Mouse (Mus musculus) B cell, adult 2 months (primary cell): Measurements from ENCODE around the gene Adig.

ENCODE experiments used
- DNase-seq, 2 experiments: peaks; one replicate each; pipeline ENCODE4 v3.0.0; 2022

Adig gene

DNA sequence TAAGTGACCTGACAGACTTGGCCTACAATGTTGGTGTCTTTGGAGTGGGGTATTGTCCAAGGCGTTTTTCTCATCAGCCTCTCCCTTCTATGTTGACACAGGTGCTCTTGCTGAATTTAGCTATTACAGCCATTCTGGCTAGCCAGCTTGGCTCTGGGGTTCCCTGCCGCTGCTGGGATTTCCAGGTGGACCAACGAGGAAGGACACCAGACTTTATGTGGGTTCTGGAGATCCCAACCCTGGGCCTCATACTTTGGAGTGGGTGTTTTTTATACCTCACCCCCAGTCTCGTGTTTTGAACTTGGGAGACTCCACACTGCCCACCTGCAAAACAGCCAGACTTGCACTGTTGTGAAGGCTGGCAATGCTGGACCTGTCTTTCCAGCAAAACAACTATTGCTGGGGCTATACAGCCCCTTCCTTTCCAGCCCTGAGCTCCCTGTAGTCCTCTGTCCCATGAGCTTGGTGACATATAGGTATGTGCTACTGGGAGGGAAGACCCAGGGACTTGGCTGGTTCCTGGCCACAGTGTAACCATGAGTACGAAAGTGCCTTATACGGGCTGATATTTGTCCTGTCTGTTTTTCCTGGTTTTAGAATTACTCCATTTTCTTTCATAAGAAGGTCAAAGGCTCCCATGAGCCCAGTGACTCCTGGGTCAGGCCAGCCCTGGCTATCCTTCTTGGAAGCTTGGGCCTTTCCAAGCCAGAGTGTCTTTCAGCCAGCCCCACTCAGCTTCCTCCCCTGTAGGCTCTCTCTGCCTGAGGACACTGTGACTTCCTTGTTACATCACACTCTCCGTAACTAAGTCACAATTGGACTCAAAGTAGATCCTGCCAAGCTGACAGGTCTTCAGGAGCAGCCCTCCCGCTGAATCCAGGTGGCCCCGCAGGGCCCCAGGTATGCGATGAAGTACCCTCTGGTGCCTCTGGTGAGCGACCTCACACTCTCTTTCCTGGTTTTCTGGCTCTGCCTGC lies at the start of gene Adig:
TSS of gene Adig (plus strand) at position 777 of the 977 bp plus-strand sequence.
- DNase-seq = no peak

DNA sequence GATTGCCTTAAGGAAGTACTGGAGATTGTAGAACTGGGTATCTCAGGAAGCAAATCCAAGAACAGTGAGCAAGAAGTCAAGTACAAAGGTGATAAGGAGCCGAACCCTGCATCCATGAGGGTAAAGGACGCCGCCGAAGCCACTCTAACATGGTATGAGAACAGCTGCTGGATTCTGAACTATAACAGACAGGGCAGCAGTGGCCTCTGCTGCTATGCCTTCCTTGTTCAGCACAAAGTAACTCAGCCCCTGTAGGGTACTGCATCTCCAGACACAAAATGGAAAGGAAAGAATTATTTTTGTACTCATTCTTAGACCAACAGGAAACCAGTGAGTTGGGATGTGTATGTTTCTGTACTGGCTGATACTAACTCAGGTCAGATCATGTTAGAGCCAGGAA lies 46.0 kb upstream of the Adig start:
- DNase-seq = no peak

DNA sequence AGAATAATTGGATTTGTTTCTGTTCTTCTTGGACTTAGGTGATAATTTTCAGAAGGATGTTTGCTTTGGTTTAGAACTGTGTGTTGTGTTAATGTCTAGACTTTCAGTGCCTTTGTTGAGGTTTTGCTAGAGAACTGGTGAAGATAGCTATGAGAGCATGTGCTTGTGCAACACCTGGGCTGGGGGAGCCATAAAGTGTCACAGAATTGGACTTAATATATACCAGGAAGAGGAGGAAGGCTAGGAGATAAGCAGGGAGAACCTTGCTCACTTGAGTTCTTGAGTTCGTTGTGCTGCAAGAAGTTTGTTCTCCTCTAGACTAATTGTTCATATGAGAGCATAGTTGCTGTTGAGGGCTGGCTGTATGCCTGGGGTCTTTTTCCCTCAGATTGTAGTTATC lies 44.8 kb upstream of the Adig start:
- no peak for DNase-seq

DNA sequence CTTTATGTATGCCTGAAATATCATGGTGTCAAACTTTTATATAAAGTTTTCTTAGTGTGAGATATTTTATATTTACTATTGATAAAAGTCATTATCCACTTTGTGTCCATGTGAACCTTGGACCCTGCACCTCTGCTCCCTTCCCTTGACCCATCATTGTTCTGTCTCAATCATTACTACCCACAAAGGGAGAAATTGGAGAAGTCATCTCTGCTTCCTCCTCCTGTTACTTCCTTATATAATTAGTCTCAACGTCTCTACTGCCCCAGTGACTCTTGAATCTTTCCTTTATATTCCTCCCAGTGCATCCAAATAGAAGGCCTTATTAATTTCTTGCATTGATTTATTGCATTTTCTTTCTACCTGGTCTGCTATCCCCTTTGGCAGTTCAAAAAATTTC lies 40.0 kb upstream of the Adig start:
- DNase-seq = no peak

DNA sequence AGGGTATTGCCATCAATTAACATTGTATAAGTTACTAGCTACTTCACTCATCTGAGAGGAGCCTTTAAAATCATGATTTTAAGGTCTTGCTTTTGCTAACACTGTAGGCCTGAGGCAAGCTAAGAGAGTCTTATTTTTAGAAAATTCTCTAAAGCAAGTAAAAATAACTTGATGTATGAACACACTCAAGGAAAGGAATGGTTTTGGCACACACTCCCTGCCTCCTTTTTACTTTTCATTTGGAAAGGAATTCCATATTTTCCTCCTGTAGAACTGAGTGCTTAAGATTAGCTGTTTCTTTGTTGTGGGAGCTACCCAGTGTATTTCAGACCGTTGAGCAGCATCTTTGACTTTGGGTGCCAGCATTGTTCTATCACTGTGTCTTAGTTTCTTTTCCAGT lies 28.3 kb upstream of the Adig start:
- no peak for DNase-seq

DNA sequence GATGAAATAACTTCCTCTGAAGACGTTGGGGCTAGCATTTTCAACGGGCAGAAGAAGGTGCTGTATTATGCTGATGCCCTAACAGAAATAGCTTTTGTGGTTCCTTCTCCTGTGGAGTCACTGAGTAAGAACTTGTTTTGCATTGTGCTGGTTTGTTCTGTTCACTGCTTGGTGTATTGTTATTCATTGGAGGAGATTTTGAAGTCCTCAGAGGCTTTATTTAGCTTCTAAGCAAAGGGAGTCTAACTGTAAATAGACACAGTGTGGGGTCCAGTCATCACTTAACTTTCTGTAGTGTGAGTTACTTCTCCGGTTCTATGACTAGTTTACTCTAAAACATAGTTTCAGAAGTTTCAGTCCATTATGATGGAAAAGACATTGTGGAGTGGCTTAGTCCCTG lies 24.8 kb upstream of the Adig start:
- DNase-seq = no peak

DNA sequence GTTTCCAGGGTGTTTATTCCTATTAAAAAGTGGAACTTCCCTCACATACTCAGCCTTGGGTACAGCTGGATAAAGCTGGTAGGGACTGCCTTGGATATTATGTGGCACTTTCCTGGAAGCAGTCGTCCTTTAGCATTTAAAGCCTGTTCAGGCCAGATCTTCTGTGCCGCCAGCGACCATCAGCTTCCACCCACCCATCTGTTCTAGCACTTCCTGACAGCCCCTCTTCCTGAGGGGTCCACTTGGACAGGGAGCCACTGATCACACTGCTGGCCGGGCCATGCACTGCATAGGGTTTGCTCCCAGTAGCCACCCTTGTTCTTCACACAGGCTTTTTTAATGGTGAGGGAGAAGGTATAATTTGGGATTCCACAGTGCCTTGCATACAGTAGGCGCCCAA lies 4.0 kb upstream of the Adig start:
- no peak for DNase-seq

DNA sequence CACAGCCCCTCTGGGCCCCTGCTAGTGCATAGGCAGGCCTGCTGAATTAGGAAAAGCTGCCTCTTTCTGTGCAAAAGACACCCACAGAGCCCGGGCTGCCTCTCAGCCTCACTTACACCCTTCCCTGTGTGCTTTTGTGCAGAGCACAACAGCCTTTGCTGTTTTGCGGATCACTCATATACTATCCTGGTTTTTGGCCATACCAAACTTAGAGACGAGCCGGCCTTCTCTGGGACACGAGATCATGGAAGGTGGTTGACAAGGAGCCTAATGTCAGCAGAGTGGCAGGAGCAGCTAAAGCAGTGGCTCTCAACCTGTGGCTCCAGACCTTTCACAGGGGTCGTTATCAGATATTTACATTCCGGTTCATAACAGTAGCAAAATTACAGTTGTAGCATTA lies 814 bp downstream of the Adig start:
- no peak for DNase-seq

DNA sequence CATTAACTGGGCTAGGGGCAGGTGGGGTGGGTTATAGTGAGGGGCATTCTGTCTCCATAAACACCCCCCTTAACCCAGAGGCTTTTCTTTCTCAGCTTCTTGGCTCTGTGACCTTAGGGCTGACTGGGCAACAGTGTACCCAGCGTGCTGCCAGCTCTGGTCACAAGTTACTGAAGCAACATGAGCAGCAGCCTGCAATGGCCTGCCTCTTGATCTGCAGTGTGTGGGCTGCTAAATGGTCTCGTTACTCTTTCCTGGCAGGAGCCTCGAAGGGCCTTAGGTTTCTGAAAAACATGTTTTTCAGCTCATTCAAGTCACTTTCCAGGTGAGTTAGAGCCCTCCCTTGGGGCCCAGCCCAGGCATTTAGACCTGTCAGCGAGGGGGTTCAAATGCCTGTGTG lies 1.3 kb downstream of the Adig start:
- DNase-seq = no peak

DNA sequence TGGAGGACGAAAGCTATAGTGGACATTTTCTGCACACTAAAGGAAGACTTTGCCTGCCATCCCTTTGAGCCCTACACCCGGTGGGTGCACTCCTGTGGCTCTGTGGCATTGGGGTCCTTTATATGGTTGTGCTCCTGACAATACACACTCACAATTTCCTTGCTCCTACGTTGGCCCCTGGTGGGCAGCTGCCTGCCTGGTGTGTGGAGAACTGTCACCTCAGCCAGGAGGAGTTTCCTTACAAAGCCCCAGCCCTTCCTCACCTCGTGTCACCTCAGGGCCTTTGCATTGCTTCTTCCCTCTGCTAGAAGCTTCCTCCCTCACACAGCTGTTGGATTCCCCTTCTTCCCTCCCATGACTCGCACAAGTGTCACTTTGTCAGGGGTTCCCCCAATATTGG lies 4.1 kb downstream of the Adig start:
- no peak for DNase-seq

DNA sequence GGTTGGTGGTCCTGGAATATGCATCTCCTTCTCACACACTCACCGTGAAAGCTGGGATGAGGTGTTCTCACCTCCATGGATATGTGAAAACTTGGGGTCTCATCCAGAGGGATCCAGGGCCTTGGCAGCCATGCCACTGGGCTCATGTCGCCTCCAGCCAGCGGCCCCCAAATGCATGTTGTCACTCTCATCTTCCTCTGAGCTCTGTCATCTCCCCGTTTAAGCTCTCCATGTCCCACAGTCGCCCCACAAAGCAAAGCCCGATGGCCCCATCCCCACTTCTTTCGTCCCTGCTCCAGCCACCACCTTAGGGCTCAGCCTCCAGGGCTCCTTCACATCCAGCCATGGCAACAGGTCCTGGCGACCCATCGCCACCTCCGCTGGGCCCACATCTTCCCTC lies 4.6 kb downstream of the Adig start:
- DNase-seq = no peak

DNA sequence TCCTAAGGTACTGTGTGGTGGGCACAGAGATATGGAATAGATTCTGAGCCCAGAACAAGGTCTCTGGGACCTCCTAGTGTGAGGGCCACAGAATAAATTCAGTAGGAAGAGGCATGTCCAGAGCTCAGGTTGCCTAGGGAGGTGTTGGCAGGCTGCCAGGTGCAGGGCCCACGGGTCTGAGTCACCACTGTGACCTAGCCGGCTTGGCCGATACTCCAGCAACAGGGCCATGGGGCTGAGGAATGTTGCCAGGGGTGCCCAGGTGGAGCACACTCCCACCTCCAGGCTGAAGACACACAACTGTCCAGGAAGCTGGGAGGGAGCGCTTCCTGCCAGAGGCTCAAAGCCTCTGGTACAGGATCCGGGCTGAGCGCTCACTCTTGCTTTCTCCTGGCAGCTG lies 8.3 kb downstream of the Adig start:
- DNase-seq = peak; percentile 59

DNA sequence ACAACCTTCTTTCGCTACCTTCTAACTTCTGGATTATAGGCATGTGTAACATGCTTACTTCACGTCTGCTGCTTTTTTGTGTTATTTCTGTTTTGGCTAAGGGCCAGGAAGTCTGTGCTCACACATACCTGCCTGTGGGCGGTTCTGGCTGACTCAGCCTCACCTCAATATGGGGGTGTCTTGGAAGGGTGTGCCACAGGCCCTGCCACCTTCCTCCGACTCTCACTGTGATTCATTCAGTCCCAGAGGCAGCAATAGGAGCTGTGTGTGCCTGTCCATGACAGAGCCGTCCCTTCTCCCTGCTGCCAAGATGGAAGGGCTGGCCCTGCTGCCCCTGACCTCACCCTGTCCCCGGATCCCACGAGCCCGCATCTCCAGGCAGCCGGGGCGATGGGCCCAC lies 10.1 kb downstream of the Adig start, which contains the start of gene Arhgap40:
TSS of gene Arhgap40 (plus strand) at position 269 of the 400 bp plus-strand sequence.
- no peak for DNase-seq

DNA sequence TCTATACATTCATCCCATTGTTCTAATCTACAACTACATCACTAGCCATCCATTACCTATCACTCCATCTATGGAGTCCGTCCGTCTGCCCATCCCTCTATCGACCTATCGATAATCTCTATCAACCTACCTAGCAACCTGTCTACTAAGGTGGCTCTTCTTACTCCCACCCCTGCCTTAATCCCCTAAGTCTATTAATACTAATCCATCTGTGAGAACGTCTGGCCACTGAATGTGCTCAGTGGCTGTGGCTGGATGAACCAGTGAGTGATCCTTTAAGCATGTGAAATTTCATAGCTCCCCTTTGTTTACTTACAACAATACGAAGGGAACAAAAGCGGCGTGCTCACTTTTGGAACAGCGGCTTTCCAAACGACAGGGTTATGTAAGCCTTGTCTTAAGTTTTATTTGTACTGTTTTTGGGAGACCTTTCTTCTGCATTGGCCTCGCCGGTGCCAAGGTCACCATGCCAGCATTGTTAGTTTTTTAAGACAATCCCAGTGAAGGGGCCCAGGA lies 11.5 kb downstream of the Adig start:
- no peak for DNase-seq

DNA sequence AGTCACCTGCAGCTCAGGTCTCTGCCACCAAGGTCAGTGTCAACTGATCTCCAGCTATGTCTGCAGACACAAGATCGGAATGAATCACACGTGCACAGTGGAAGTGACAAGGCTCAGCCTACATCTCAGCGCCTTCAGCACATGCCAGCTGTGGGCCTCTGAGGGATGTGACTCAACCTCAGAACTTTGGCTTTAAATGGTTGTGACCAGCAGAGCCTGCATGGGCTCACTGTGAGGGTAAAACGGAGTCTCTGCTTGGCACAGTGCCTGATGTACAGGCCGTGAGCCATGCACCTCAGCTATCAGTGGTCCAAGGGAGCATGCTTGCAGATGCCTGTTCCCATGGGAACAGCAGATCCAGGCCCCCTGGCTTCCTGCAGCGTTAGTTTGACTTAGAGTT lies 16.2 kb downstream of the Adig start:
- DNase-seq = no peak

DNA sequence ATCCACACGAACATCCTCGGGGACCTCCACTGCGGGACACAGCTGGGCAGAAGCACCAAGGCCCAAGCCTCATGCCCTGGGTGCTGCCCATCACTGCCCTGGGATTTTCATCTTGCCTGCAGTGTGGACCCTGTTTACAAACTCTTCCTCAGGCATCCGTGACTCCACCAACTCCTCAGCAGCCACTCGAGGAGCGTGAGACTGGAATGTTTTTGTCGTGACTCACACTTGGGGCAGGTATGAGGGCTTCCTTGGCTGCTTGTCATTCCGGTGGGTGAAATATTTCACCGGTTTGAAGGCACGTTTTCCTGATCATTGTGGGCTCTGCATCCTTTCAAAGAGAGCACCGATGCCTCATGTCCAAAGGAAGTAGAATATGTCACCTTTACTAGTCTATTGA lies 16.7 kb downstream of the Adig start:
- DNase-seq = no peak

DNA sequence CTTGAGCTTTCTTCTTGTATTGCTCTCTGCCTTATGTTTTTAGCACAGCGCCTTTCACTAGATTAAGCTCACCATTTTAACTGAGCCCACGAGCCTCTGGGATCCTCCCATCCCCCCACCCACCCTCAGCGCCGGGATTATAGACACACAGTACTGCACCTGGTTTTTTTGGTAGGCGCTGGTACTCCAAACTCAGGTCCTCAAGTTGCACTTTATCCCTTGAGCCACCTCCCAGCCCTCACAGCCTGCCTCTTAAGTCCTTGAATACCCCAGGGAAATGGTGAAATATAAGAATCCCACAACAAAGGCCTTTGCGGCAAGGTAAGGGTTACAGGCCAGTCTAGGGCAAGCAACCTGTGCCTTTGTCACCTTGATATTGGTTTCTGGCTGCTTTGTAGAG lies 17.4 kb downstream of the Adig start:
- DNase-seq = no peak

DNA sequence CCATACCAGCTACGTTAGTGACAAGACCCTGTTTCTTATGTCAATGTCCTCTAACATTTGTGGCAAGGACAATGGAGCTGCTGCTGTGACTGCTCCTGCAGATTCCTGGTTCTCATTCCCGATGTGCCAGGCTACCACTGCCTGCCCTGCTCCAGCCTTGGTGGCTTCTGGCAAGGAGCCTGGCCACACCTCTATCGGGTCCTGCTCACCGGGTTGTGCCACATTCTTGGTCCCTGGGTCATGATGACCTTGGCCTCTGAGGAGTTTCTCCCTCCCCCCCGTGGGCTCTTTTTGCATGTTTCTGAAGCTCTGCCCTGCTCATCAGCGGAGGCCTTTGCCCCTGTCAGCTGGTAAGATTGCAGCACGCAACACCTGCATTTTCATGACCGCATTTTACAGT lies 20.6 kb downstream of the Adig start:
- DNase-seq = no peak

DNA sequence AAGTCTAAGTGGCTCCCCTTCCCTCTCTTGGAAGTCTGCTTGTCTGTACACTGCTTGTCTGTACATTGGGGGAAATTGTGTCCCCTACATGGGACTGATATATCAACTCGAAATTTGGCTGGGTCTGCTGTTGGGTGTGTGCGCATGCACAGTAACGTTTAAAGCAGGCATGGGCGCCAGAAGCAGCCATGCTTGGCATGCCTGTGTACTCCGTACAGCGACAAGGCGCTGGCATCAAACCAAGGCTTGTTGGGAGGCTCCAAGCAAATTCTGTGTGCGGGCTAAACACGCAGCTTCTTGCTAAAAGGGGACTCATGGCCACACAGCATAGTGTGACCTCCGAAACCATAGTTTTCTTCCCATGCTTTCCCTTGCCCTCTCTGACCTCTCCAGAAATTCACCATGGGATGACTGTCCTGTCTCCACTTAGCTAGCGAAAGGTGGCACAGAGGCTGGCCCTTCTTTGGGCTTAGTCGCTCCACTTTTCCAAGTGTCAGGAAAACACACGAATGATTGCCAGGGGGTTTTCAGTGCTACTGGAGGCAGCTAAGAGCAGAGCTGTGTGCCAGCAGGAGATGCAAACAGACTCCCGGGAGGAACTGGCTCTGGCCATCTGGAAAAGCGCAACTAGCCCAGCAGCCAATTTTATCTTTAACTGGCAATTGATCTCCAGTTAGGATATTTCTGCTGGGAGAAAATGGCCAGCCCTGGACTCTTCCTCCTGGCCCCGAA lies 21.9 kb downstream of the Adig start:
- no peak for DNase-seq

DNA sequence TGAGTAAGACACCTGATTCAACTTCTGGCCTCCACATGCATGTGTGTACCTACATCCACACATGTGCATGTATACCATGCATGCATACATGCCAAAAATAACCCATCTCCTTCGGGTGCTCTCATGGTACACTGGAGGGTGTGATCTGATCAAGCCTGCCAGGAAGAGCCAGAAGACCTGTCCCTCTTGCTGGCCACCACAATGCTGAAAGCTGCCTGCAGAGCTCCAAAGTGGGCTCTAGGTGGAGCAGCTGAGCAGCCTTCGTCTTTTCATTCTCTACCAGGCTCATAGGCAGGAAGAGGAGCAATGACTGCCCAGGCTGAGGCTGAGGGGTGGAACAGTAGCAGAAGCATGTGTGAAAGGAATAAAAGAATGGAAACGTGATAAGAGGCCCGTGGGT lies 31.7 kb downstream of the Adig start:
- DNase-seq = peak; percentile 60 to 61

DNA sequence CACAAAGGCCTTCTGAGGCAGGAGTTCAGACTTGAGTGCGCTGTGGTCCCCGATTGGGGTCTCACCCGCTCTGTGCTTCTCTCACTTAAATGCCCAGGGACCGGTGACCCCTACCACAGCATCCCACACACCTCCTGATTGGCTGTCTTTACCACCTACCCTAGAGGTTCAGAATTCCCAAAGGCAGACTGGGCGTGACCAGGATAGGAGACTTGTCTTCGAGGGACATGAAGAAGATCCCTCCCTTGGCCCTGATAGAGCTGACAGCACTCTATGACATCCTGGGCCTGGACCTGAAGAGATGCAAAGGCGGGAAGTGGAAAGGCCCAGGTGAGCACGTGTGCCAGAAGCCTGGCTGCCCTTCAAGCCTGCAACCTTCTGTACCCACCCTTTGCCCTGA lies 32.1 kb downstream of the Adig start:
- DNase-seq = no peak

DNA sequence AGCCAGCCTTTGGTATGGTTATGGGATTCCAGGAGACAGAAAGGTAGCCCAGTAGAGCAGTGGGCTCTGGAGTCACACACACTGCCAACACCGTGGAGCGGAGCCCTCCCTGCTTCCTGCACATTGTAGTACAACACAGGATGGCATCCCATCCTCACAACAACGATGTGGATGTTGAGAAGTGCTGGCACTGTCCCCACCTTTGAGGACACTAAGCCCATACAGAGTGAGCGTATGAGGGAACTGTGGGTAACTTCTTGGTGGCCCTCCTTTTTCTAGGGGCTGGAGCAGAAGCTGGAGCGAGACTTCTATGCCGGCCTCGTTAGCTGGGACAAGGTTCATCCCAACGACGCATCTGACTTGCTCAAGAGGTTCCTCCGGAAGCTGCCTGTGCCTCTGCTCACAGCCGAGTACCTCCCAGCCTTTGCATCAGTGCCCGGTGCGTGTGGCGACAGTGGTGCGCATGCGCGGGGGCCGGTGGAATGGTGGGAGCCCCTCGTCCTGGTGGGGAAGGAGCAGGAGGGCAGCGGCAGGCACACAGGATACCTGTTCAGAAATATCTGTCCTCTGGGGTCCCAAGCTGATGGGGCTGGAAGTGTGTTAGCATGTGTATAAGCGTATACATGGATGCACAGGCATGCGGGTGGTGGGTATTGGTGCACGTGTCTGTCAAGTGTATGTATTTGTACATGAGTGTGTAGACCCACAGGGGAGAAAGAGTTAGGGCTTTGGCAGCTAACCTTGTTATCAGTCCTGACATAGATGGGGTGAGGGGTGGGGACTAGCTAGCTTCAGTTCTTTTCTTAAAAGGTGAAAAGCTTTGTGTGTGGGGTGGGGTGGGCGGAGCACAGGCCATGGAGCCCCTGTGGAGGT lies 37.3 kb downstream of the Adig start:
- no peak for DNase-seq

DNA sequence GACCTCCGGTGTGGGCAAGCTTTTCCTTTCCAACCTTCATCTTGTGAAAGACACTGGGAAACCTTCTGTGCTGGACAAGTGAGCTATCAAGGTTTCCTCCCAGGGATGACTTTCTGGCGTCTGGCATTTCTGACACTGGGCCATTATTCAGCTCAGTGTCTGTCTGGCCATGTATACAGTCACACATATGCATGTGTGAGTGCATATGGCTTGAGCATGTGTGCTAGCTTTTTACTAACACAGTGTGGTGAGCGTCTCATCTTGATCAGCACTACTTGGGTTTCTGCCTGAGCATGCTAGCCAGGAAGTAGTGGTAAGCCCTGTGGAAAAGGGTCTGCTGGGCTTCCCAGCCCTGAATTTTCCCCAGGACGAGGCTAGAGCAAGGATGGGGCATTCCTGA lies 38.9 kb downstream of the Adig start:
- no peak for DNase-seq
